Mouse (Mus musculus): Measurements from ENCODE around the gene Samd15. TPM values are rescaled to one million over a fixed set of nuclear protein-coding genes. Genes with fewer than 3 reads are reported as not detected.

The Samd15 gene
- under 1 TPM; 0.05 to 0.54 TPM for polyA plus RNA-seq (2012; fragmentation: generic; extraction: Trizol)

GRCm38 (mm10) chr12:87199206-87199972 lies at the start of gene Samd15:
Samd15 (plus strand) TSS chr12:87199723.

GRCm38 (mm10) chr12:87199973-87200586 lies 557 bp downstream of the Samd15 start, which contains the start of gene Tmed8:
Tmed8 (minus strand) TSS chr12:87200454.

GRCm38 (mm10) chr12:87238632-87239031 lies 39.1 kb downstream of the Samd15 start, which contains the start of gene Noxred1:
Noxred1 (minus strand) TSS chr12:87238732.

Other genes starting within 250 kb of the Samd15 start
- gene Zdhhc22, start 209.3 kb upstream of the Samd15 start, polyA plus RNA-seq (2012; fragmentation: generic; extraction: Trizol) = under 1 TPM; 0.01 to 0.15 TPM
- under 1 TPM in 1 of 2 experiments, not detected in 1; 0.13 TPM for gene Tmem63c, start 178.4 kb upstream of the Samd15 start, polyA plus RNA-seq (2012; fragmentation: generic; extraction: Trizol)
- gene Ngb, start 97.2 kb upstream of the Samd15 start, polyA plus RNA-seq (2012; fragmentation: generic; extraction: Trizol) = under 1 TPM; 0.01 to 0.25 TPM
- 10 to 100 TPM; 21.1 to 49.3 TPM for gene Gstz1, start 52.6 kb upstream of the Samd15 start, polyA plus RNA-seq (2012; fragmentation: generic; extraction: Trizol)
- 1 to 10 TPM; 6.8 to 9.7 TPM for gene Pomt2, start 51.8 kb upstream of the Samd15 start, polyA plus RNA-seq (2012; fragmentation: generic; extraction: Trizol)
- gene Tmed8, start 731 bp downstream of the Samd15 start, polyA plus RNA-seq (2012; fragmentation: generic; extraction: Trizol) = 1 to 10 TPM in 1 of 2 experiments, under 1 TPM in 1; 0.25 to 1.7 TPM
- gene Noxred1, start 39.0 kb downstream of the Samd15 start, polyA plus RNA-seq (2012; fragmentation: generic; extraction: Trizol) = under 1 TPM; 0.07 to 0.61 TPM
- 10 to 100 TPM in 1 of 2 experiments, 1 to 10 TPM in 1; 7.7 to 31.7 TPM for gene Vipas39, start 66.5 kb downstream of the Samd15 start, polyA plus RNA-seq (2012; fragmentation: generic; extraction: Trizol)
- gene Ahsa1, start 66.8 kb downstream of the Samd15 start, polyA plus RNA-seq (2012; fragmentation: generic; extraction: Trizol) = 100 to 1,000 TPM in 1 of 2 experiments, 10 to 100 TPM in 1; 63.0 to 114 TPM
- under 1 TPM; 0.29 to 0.93 TPM for gene Ism2, start 100.0 kb downstream of the Samd15 start, polyA plus RNA-seq (2012; fragmentation: generic; extraction: Trizol)
- gene Sptlc2, start 188.6 kb downstream of the Samd15 start, polyA plus RNA-seq (2012; fragmentation: generic; extraction: Trizol) = 10 to 100 TPM; 10.8 to 38.9 TPM
- 10 to 100 TPM; 20.7 to 75.6 TPM for gene Slirp, start 244.2 kb downstream of the Samd15 start, polyA plus RNA-seq (2012; fragmentation: generic; extraction: Trizol)
- gene Alkbh1, start 244.3 kb downstream of the Samd15 start, polyA plus RNA-seq (2012; fragmentation: generic; extraction: Trizol) = 10 to 100 TPM in 1 of 2 experiments, 1 to 10 TPM in 1; 5.7 to 11.3 TPM